Mouse (Mus musculus) spleen, adult 2 months (tissue): ENCODE measurements around the gene Tomm70a. TPM values are rescaled to one million over a fixed set of nuclear protein-coding genes. Genes with fewer than 3 reads are reported as not detected.
A peak's percentile ranks its signal among the peaks of the same experiment; 100 is the strongest.

Experiments used
- DNase-seq, 2 experiments: peaks; one replicate each; pipeline versions ENCODE4 v3.0.0 to v3.0.0-alpha.2; 2012 to 2021; ENCODE audit warnings: low spot score in 2 of 2, low read depth in 1 of 2
- H3K27ac ChIP-seq: fragments of 200-500 bp; 2 replicates; pipeline ENCODE4 v1.5.1; 2012; ENCODE audit warnings: low read length, inconsistent platforms; ENCODE audit not compliant: insufficient read depth
- H3K27me3 ChIP-seq: fragments of 200-500 bp; 2 replicates; pipeline ENCODE4 v1.6.1; 2012; ENCODE audit warnings: mild to moderate bottlenecking, moderate library complexity, low read length, inconsistent platforms; ENCODE audit not compliant: control insufficient read depth, insufficient read depth
- H3K36me3 ChIP-seq: fragments of 200-500 bp; 2 replicates; pipeline ENCODE4 v1.6.1; 2012; ENCODE audit warnings: mild to moderate bottlenecking, low read length, inconsistent platforms; ENCODE audit not compliant: control insufficient read depth, insufficient read depth
- H3K4me1 ChIP-seq: fragments of 200-500 bp; 2 replicates; pipeline ENCODE4 v1.6.1; 2011; ENCODE audit warnings: inconsistent platforms; ENCODE audit not compliant: control insufficient read depth, insufficient read depth, insufficient read length
- H3K4me3 ChIP-seq: fragments of 200-500 bp; 2 replicates; pipeline ENCODE4 v1.5.1; 2011; ENCODE audit warnings: mild to moderate bottlenecking, inconsistent platforms; ENCODE audit not compliant: insufficient read depth, insufficient read length; ENCODE audit errors: extremely low read depth
- CTCF ChIP-seq: fragments of 200-500 bp; IDR thresholded peaks from 2 replicates; pipeline ENCODE4 v1.5.1; 2011; ENCODE audit warnings: mild to moderate bottlenecking, inconsistent platforms; ENCODE audit not compliant: insufficient read depth, insufficient read length, insufficient replicate concordance; ENCODE audit errors: extremely low read depth
- POLR2A ChIP-seq: fragments of 200-500 bp; IDR thresholded peaks from 2 replicates; pipeline ENCODE4 v1.6.1; 2011; ENCODE audit warnings: low read depth, low read length, inconsistent platforms
- WGBS: fragments of 180-500 bp; shearing (Covaris S2); methylation state at CpG from one replicate; pipeline ENCODE4 v1.1.7; 2018; 5-methylcytosine and 5-hydroxymethylcytosine counted together
- polyA plus RNA-seq: library from polyadenylated mRNA; depleted of rRNA; stranded (reverse); fragments of >200 nt; gene quantifications from 2 replicates; pipeline ENCODE4 v1.2.3, GENCODE M21; 2012

Tomm70a gene
- polyA plus RNA-seq, 1 experiment, result 5.6 TPM

DNA sequence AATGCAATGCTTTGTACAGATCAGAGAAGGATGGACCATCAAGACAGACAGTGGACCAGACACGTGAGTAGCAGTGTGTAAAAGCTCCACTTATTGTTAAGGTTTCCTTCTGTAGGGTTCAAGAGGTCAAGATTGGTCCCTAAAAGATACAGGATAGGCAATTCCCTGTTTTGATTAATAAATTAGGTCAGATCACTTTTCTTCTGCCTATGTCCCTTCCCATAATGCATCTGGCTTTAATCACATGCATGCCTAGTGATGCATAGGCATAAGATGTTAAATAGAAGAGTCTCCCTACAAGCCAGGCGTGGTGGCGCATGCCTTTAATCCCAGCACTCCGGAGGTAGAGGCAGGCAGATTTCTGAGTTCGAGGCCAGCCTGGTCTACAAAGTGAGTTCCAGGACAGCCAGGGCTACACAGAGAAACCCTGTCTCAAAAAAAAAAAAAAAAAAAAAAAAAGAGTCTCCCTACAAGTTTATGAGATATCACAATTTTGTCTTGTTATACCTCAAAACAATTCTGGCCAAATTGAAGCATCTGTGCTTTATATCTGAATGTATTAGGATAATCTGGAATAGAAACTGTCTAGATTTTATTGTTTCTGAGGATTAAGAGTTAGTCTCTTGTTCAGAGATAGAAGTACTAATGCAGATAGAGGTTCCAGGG is 21.8 kb upstream of the Tomm70a start:
- TF ChIP-seq CTCF, result no peak
- TF ChIP-seq POLR2A, result no peak
- Histone ChIP-seq H3K4me3 (no peak overlapping the region), H3K4me1 (no peaks in the 10 kb centered on the region), H3K27ac (no peak overlapping the region), H3K27me3 (no peaks in the 10 kb centered on the region), H3K36me3 (no peaks in the 10 kb centered on the region)
- WGBS, result 79% methylated on average over 5 of the region's 5 CpGs
- DNase-seq, result no peak

DNA sequence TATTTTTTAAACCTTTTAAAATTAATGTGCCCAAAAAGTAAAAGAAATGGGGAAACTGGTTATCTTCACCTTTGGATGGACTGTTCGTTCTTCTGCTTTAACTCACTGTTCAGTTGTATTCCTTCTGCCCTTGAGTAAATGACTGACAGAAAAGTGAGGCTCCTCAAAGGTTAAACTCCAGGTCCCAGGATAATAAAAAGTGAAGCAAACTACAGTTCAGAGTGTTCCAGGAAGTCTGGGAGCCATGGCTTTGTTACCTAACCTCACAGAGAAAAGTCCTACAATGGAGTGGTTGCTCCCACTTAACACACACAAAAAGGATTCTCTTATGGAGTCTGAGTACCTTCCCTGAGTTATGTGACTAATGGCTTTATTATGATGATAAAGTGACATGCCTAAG is 20.3 kb upstream of the Tomm70a start:
- no peak overlapping the region for H3K27ac ChIP-seq
- DNase-seq, result no peak
- no peak overlapping the region for H3K4me3 ChIP-seq
- no peaks in the 10 kb centered on the region for H3K27me3 ChIP-seq
- no peak for TF ChIP-seq POLR2A
- no peak for TF ChIP-seq CTCF
- WGBS, result 90% methylated on average over 1 of the region's 1 CpGs
- no peaks in the 10 kb centered on the region for H3K36me3 ChIP-seq
- H3K4me1 ChIP-seq, result no peaks in the 10 kb centered on the region

DNA sequence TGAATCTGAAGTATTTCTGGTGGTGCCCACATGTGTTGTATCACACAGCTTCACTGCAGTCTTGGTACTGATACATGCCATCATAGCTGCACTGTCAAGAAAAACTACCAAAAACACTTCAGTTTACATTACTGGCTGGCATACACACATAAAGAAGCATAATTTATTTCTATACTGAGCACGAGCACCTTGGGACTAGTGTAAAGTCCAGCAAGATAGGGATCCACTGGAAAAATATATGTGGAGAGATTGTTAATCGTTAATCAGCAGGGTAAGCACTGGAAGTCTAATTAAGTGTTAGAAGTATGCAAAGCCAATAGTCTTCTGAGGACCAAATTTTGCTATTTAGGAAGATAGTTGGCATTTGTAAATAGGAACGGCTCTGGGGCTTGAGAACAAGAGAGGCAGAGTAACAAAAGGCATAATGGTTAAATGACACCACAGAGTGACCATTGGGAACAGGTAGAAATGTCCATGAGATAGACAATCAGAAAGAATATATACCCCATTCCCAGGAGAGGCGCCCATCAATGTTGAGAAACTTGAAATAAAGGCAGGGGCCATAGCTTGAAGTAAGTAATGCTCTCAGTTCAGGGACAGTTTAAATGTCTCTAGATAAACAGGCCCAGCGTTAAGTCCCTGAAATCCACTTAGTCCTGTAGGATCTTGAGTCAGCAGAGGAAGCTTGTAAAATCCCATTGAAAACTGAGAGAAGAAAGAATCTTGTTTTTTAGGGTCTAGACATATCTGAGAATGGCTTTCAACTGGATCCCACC is 15.1 kb upstream of the Tomm70a start:
- WGBS, result 78% methylated on average over 5 of the region's 5 CpGs
- no peak overlapping the region for H3K4me3 ChIP-seq
- no peak overlapping the region for H3K27ac ChIP-seq
- H3K27me3 ChIP-seq, result no peaks in the 10 kb centered on the region
- TF ChIP-seq CTCF (no peak), POLR2A (no peak)
- no peaks in the 10 kb centered on the region for H3K36me3 ChIP-seq
- DNase-seq, result no peak
- no peaks in the 10 kb centered on the region for H3K4me1 ChIP-seq

DNA sequence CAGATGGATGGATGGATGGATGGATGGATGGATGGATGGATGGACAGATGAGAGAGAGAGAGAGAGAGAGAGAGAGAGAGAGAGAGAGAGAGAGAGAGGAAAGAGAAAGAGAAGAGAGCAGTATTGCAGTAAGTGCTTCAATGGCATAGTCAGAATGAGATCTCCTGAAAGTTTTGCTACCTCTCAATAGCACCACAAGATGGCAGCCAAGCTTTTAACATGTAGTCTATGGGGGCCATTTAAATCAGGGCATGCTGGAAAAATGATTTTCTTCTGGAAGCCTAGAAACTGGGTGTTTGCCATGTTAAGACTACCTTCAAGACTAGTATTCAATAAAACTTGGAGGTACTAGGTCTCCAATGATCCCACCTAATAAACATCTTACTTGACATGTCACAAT is 5.4 kb upstream of the Tomm70a start:
- H3K27me3 ChIP-seq, result no peaks in the 10 kb centered on the region
- TF ChIP-seq CTCF (no peak), POLR2A (no peak)
- no peak overlapping the region for H3K4me3 ChIP-seq
- no peak for DNase-seq
- H3K27ac ChIP-seq, result no peak overlapping the region
- H3K36me3 ChIP-seq, result no peaks in the 10 kb centered on the region
- peaks cover 2% of the 10 kb centered on the region; the same call in 1 of the 2 replicates for H3K4me1 ChIP-seq

DNA sequence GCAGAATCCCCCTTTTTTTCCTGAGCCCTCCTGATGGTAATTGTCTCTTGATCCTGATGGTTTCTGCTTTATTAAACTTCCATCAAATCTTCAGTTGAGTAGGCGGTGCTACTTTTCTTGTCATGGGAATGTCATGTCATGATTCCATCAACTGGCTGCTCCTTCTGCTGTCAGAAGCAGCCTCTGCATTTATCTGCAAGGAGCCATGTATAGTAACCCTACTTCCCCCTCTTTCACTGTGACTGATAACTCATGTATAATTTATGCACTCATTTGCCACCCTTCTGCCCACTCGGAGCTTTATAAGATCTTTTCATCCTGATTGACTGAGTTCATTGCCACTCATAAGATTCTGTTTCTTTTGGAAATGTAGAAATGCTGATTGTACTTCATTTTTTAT is 3.9 kb upstream of the Tomm70a start:
- H3K27me3 ChIP-seq, result no peaks in the 10 kb centered on the region
- WGBS, result 55% methylated on average over 2 of the region's 2 CpGs
- peaks cover 2% of the 10 kb centered on the region; the same call in 1 of the 2 replicates for H3K4me1 ChIP-seq
- DNase-seq, result no peak
- TF ChIP-seq POLR2A (no peak), CTCF (no peak)
- no peak overlapping the region for H3K4me3 ChIP-seq
- no peaks in the 10 kb centered on the region for H3K36me3 ChIP-seq
- no peak overlapping the region for H3K27ac ChIP-seq

DNA sequence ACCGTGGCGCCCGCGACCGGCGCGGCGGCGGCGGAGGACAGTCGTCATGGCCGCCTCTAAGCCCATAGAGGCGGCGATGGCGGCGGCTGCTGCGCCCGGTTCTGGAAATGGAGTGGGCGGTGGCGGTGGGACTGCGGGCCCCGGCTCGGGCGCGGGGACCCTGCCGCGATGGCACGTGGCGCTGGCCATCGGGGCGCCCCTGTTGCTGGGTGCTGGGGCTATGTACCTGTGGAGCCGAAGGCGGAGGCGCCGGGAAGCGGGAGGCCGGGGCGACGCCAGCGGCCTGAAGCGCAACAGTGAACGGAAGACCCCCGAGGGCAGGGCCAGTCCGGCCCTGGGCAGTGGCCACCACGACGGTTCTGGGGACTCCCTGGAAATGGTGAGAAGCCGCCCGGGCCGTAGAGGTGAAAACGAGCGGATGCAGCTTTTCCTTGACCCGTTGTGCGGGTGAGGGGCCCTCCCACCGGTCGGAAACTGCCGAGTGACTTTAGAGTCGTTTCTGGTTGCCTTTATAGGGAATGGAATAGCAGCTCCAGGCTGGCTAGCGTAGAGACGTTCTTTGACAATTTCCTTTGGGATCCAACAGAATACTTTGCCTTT is 413 bp downstream of the Tomm70a start:
- WGBS, result under 1% methylated on average over 59 of the region's 59 CpGs

More for the DNA sequence above, 413 bp downstream of the Tomm70a start:
- TF ChIP-seq POLR2A (no peak), CTCF (no peak)
- Histone ChIP-seq H3K27ac (peak overlapping the region; percentile 86), H3K4me1 (peaks cover 2% of the 10 kb centered on the region), H3K36me3 (no peaks in the 10 kb centered on the region), H3K27me3 (no peaks in the 10 kb centered on the region), H3K4me3 (peak overlapping the region; percentile 94)
- no peak for DNase-seq
